Mouse (Mus musculus): ENCODE data around the gene Dis3l2.

Gene Dis3l2

GRCm38 (mm10) chr1:86916355-86916984, 212.9 kb downstream of the Dis3l2 start:
- peak in 1 of 2 experiments; percentile 30 for DNase-seq (ENCODE audit: low spot score in 2 of 2)

GRCm38 (mm10) chr1:86925776-86926175, 222.2 kb downstream of the Dis3l2 start:
- DNase-seq (ENCODE audit: low spot score in 2 of 2), result no peak

- DNase-seq (ENCODE audit: low spot score in 2 of 2), result no peak
These were observed 228.2 kb downstream of the Dis3l2 start for GRCm38 (mm10) chr1:86931606-86932379.

- no peak for DNase-seq (ENCODE audit: low spot score in 2 of 2)
These were observed 229.2 kb downstream of the Dis3l2 start for GRCm38 (mm10) chr1:86932810-86933209.

GRCm38 (mm10) chr1:86933656-86934055, 230.0 kb downstream of the Dis3l2 start:
- DNase-seq (ENCODE audit: low spot score in 2 of 2), result no peak

- DNase-seq (ENCODE audit: low spot score in 2 of 2), result no peak
These were observed 248.0 kb downstream of the Dis3l2 start for GRCm38 (mm10) chr1:86951501-86952205.

GRCm38 (mm10) chr1:86955801-86956200, 252.2 kb downstream of the Dis3l2 start:
- no peak for DNase-seq (ENCODE audit: low spot score in 2 of 2)

GRCm38 (mm10) chr1:86968261-86968964, 264.8 kb downstream of the Dis3l2 start:
- DNase-seq (ENCODE audit: low spot score in 2 of 2), result peak; percentile 15 to 50

- DNase-seq (ENCODE audit: low spot score in 2 of 2), result peak in 1 of 2 experiments; percentile 51
These were observed 265.6 kb downstream of the Dis3l2 start for GRCm38 (mm10) chr1:86969173-86969725.

- no peak for DNase-seq (ENCODE audit: low spot score in 2 of 2)
These were observed 269.1 kb downstream of the Dis3l2 start for GRCm38 (mm10) chr1:86972693-86973092.

GRCm38 (mm10) chr1:86977018-86977417, 273.4 kb downstream of the Dis3l2 start:
- DNase-seq (ENCODE audit: low spot score in 2 of 2), result no peak

GRCm38 (mm10) chr1:86986372-86986771, 282.8 kb downstream of the Dis3l2 start:
- DNase-seq (ENCODE audit: low spot score in 2 of 2), result no peak

- DNase-seq (ENCODE audit: low spot score in 2 of 2), result no peak
These were observed 289.2 kb downstream of the Dis3l2 start for GRCm38 (mm10) chr1:86992849-86993248.

GRCm38 (mm10) chr1:86994023-86994422, 290.4 kb downstream of the Dis3l2 start:
- no peak for DNase-seq (ENCODE audit: low spot score in 2 of 2)

- no peak for DNase-seq (ENCODE audit: low spot score in 2 of 2)
These were observed 294.4 kb downstream of the Dis3l2 start for GRCm38 (mm10) chr1:86998051-86998450.

GRCm38 (mm10) chr1:87001365-87001764, 297.8 kb downstream of the Dis3l2 start:
- DNase-seq (ENCODE audit: low spot score in 2 of 2), result no peak

GRCm38 (mm10) chr1:87002545-87003168, 299.0 kb downstream of the Dis3l2 start:
- DNase-seq (ENCODE audit: low spot score in 2 of 2), result no peak

GRCm38 (mm10) chr1:87003169-87003552, 299.6 kb downstream of the Dis3l2 start:
- DNase-seq (ENCODE audit: low spot score in 2 of 2), result no peak

GRCm38 (mm10) chr1:87006425-87006824, 302.8 kb downstream of the Dis3l2 start:
- DNase-seq (ENCODE audit: low spot score in 2 of 2), result no peak

- no peak for DNase-seq (ENCODE audit: low spot score in 2 of 2)
These were observed 304.6 kb downstream of the Dis3l2 start for GRCm38 (mm10) chr1:87008211-87008610.

GRCm38 (mm10) chr1:87009156-87009555, 305.5 kb downstream of the Dis3l2 start:
- no peak for DNase-seq (ENCODE audit: low spot score in 2 of 2)

All from spleen, postnatal 4 days (tissue).